Mouse (Mus musculus) embryonic facial prominence, embryonic 13.5 days (tissue): ENCODE measurements around the gene Gm45337. TPM values are rescaled to one million over a fixed set of nuclear protein-coding genes. Genes with fewer than 3 reads are reported as not detected.
"Not testable (repeated sequence)": the region's sequence is repeated elsewhere in the genome, so short reads cannot be mapped to it uniquely, and the experiment has no call there.

ENCODE experiments used
- ATAC-seq: fragments of 200-750 bp; cut with Nextera tagmentation; 2 replicates; pipeline ENCODE4 v1.8.0; 2017; ENCODE audit warnings: low read depth; ENCODE audit not compliant: insufficient number of reproducible peaks, insufficient read depth, low FRiP score, low TSS enrichment
- H3K27ac ChIP-seq: fragments of 300-500 bp; sonication (generic); 2 replicates; pipeline ENCODE4 v1.5.1; 2015; ENCODE audit warnings: moderate library complexity, mild to moderate bottlenecking, inconsistent platforms
- H3K27me3 ChIP-seq: fragments of 300-500 bp; sonication (generic); 2 replicates; pipeline ENCODE4 v1.6.1; 2015; ENCODE audit warnings: mild to moderate bottlenecking, inconsistent platforms
- H3K36me3 ChIP-seq: fragments of 300-500 bp; sonication (generic); 2 replicates; pipeline ENCODE4 v1.6.1; 2015; ENCODE audit warnings: mild to moderate bottlenecking, inconsistent platforms
- H3K4me1 ChIP-seq: fragments of 300-500 bp; sonication (generic); 2 replicates; pipeline ENCODE4 v1.6.1; 2015; ENCODE audit warnings: inconsistent platforms
- H3K4me2 ChIP-seq: fragments of 300-500 bp; sonication (generic); 2 replicates; pipeline ENCODE4 v1.6.1; 2015; ENCODE audit warnings: moderate library complexity, mild to moderate bottlenecking, inconsistent platforms
- H3K4me3 ChIP-seq: fragments of 300-500 bp; sonication (generic); 2 replicates; pipeline ENCODE4 v1.5.1; 2015; ENCODE audit warnings: mild to moderate bottlenecking, inconsistent platforms
- H3K9ac ChIP-seq: fragments of 300-500 bp; sonication (generic); 2 replicates; pipeline ENCODE4 v1.6.1; 2015; ENCODE audit warnings: mild to moderate bottlenecking, inconsistent platforms
- H3K9me3 ChIP-seq: fragments of 300-500 bp; sonication (generic); 2 replicates; pipeline ENCODE4 v1.6.1; 2016; ENCODE audit warnings: inconsistent platforms
- WGBS: fragments of 180-500 bp; shearing (Covaris S2); methylation state at CpG from one replicate; pipeline ENCODE4 v1.1.7; 2015; ENCODE audit warnings: mixed read lengths; 5-methylcytosine and 5-hydroxymethylcytosine counted together
- polyA plus RNA-seq: library from polyadenylated mRNA; unstranded; fragments of >200 nt; fragmentation: Nextera tagmentation; extraction: Ambion mirVana; gene quantifications from 2 replicates; pipeline ENCODE4 v1.2.1, GENCODE M21; 2015

Gene Gm45337
- polyA plus RNA-seq, 1 experiment from 2014 or later, result not detected

- Histone ChIP-seq H3K4me1 (no peaks in the 10 kb centered on the region), H3K4me2 (no peak overlapping the region), H3K36me3 (no peaks in the 10 kb centered on the region), H3K9me3 (no peaks in the 10 kb centered on the region), H3K9ac (no peak overlapping the region), H3K27me3 (peaks cover 10% of the 10 kb centered on the region), H3K4me3 (no peak overlapping the region), H3K27ac (no peak overlapping the region)
- ATAC-seq, result no peak
Observed at GRCm38 (mm10) chr7:142148633-142149032, 4.2 kb upstream of the Gm45337 start.

- Histone ChIP-seq H3K36me3 (no peaks in the 10 kb centered on the region), H3K9me3 (no peaks in the 10 kb centered on the region), H3K4me2 (no peak overlapping the region), H3K4me1 (no peaks in the 10 kb centered on the region), H3K9ac (no peak overlapping the region), H3K27me3 (peaks cover 11% of the 10 kb centered on the region), H3K27ac (no peak overlapping the region), H3K4me3 (no peak overlapping the region)
- WGBS, result 3% methylated on average over 1 of the region's 1 CpGs
- ATAC-seq, result no peak
Observed at GRCm38 (mm10) chr7:142146033-142146432, 1.6 kb upstream of the Gm45337 start.

- no peaks in the 10 kb centered on the region for H3K4me1 ChIP-seq
- peaks cover 11% of the 10 kb centered on the region for H3K27me3 ChIP-seq
- no peak overlapping the region for H3K4me2 ChIP-seq
- H3K4me3 ChIP-seq, result no peak overlapping the region
- ATAC-seq, result no peak
- no peak overlapping the region for H3K9ac ChIP-seq
- no peaks in the 10 kb centered on the region for H3K9me3 ChIP-seq
- no peaks in the 10 kb centered on the region for H3K36me3 ChIP-seq
- no peak overlapping the region for H3K27ac ChIP-seq
- WGBS, result 42% methylated on average over 4 of the region's 4 CpGs
Observed at GRCm38 (mm10) chr7:142145413-142145940, 1.1 kb upstream of the Gm45337 start.

- H3K4me1 ChIP-seq, H3K9ac ChIP-seq, H3K36me3 ChIP-seq, ATAC-seq, H3K4me3 ChIP-seq, H3K27ac ChIP-seq, H3K9me3 ChIP-seq, H3K4me2 ChIP-seq: not testable (repeated sequence)
- 19% methylated on average over 1 of the region's 1 CpGs for WGBS
- H3K27me3 ChIP-seq, result peaks cover 11% of the 10 kb centered on the region
Observed at GRCm38 (mm10) chr7:142143506-142144010, 849 bp downstream of the Gm45337 start.

- 9% methylated on average over 1 of the region's 1 CpGs for WGBS
- H3K4me1 ChIP-seq, result no peaks in the 10 kb centered on the region
- no peak overlapping the region for H3K4me2 ChIP-seq
- H3K9ac ChIP-seq, result no peak overlapping the region
- peaks cover 11% of the 10 kb centered on the region for H3K27me3 ChIP-seq
- no peaks in the 10 kb centered on the region for H3K36me3 ChIP-seq
- no peak for ATAC-seq
- H3K9me3 ChIP-seq, result no peaks in the 10 kb centered on the region
- H3K4me3 ChIP-seq, result no peak overlapping the region
- H3K27ac ChIP-seq, result no peak overlapping the region
Observed at GRCm38 (mm10) chr7:142140696-142141095, 3.7 kb downstream of the Gm45337 start.

- not testable (repeated sequence) for H3K9ac ChIP-seq, H3K4me3 ChIP-seq, H3K27ac ChIP-seq, H3K9me3 ChIP-seq, H3K36me3 ChIP-seq, ATAC-seq, H3K27me3 ChIP-seq, H3K4me1 ChIP-seq, H3K4me2 ChIP-seq
- WGBS, result 40% methylated on average over 2 of the region's 2 CpGs
Observed at GRCm38 (mm10) chr7:142135934-142136333, 8.5 kb downstream of the Gm45337 start, which contains the start of gene Gm39115. Gene Gm39115, minus strand, starts transcription at chr7:142136034.

GRCm38 (mm10) chr7:142134206-142134995 is 10.0 kb downstream of the Gm45337 start:
- Histone ChIP-seq H3K4me2 (no peak overlapping the region), H3K4me1 (no peaks in the 10 kb centered on the region), H3K27me3 (peaks cover 5% of the 10 kb centered on the region; the same call in 1 of the 2 replicates), H3K27ac (no peak overlapping the region), H3K9me3 (no peaks in the 10 kb centered on the region), H3K36me3 (no peaks in the 10 kb centered on the region), H3K9ac (no peak overlapping the region), H3K4me3 (no peak overlapping the region)
- WGBS, result 56% methylated on average over 4 of the region's 4 CpGs
- ATAC-seq, result no peak

GRCm38 (mm10) chr7:142128843-142129242 is 15.6 kb downstream of the Gm45337 start:
- no peak for ATAC-seq
- H3K27ac ChIP-seq, result no peak overlapping the region
- no peak overlapping the region for H3K4me2 ChIP-seq
- peaks cover 3% of the 10 kb centered on the region; the same call in 1 of the 2 replicates for H3K27me3 ChIP-seq
- no peaks in the 10 kb centered on the region for H3K9me3 ChIP-seq
- H3K36me3 ChIP-seq, result no peaks in the 10 kb centered on the region
- H3K9ac ChIP-seq, result no peak overlapping the region
- no peak overlapping the region for H3K4me3 ChIP-seq
- 61% methylated on average over 4 of the region's 4 CpGs for WGBS
- no peaks in the 10 kb centered on the region for H3K4me1 ChIP-seq

GRCm38 (mm10) chr7:142120629-142121028 is 23.8 kb downstream of the Gm45337 start, which contains the start of gene Gm45618:
Gene Gm45618, minus strand, starts transcription at chr7:142120729.
- not testable (repeated sequence) for H3K9ac ChIP-seq, ATAC-seq, H3K4me1 ChIP-seq, H3K4me3 ChIP-seq, H3K4me2 ChIP-seq, H3K27me3 ChIP-seq, H3K27ac ChIP-seq, H3K9me3 ChIP-seq, H3K36me3 ChIP-seq
- 81% methylated on average over 1 of the region's 1 CpGs for WGBS

GRCm38 (mm10) chr7:142119632-142120031 is 24.8 kb downstream of the Gm45337 start:
- WGBS, result 16% methylated on average over 5 of the region's 5 CpGs
- Histone ChIP-seq H3K4me3 (no peak overlapping the region), H3K27me3 (no peaks in the 10 kb centered on the region; the same call in 1 of the 2 replicates), H3K9me3 (no peaks in the 10 kb centered on the region), H3K36me3 (no peaks in the 10 kb centered on the region), H3K27ac (no peak overlapping the region), H3K4me2 (no peak overlapping the region), H3K4me1 (no peaks in the 10 kb centered on the region), H3K9ac (no peak overlapping the region)
- no peak for ATAC-seq

GRCm38 (mm10) chr7:142104747-142105146 is 39.7 kb downstream of the Gm45337 start:
- Histone ChIP-seq H3K4me2 (no peak overlapping the region), H3K4me1 (0 out of 2 replicates have a peak, but pooled peaks cover 3% of the 10 kb centered on the region), H3K9me3 (no peaks in the 10 kb centered on the region), H3K9ac (no peak overlapping the region), H3K36me3 (no peaks in the 10 kb centered on the region), H3K27ac (no peak overlapping the region), H3K4me3 (no peak overlapping the region), H3K27me3 (peaks cover 30% of the 10 kb centered on the region)
- no peak for ATAC-seq
- WGBS, result 55% methylated on average over 5 of the region's 5 CpGs

- 10% methylated on average over 9 of the region's 9 CpGs for WGBS
- Histone ChIP-seq H3K4me2 (no peak overlapping the region), H3K36me3 (no peaks in the 10 kb centered on the region), H3K4me3 (no peak overlapping the region), H3K27ac (no peak overlapping the region), H3K27me3 (peaks cover 74% of the 10 kb centered on the region), H3K9me3 (no peaks in the 10 kb centered on the region), H3K4me1 (peaks cover 14% of the 10 kb centered on the region), H3K9ac (no peak overlapping the region)
- peak; percentile 62; the same call in 1 of the 2 replicates for ATAC-seq
Observed at GRCm38 (mm10) chr7:142097776-142098175, 46.6 kb downstream of the Gm45337 start.
